8 mouse cellular contexts compared by ENCODE assay signal in genomic region chr17:12960331-12960873, GRCm38 (mm10). TPM values are rescaled to one million over a fixed set of nuclear protein-coding genes. Genes with fewer than 3 reads are reported as not detected.
A peak's percentile ranks its signal among the peaks of the same experiment; 100 is the strongest.
DNase-seq lines count a peak whose midpoint lies in the region; ATAC-seq lines count a peak whose summit lies in the region.

Gene Acat2, minus strand, starts transcription at chr17:12960747.

- peak within 1 kb of the TSS; percentile 81 for H3K9ac ChIP-seq in heart, embryonic 13.5 days
- peak within 1 kb of the TSS; percentile 76 for H3K9ac ChIP-seq in liver, embryonic 12.5 days
- H3K9ac ChIP-seq in stomach, embryonic 15.5 days, result peak within 1 kb of the TSS; percentile 50; the same call in 1 of the 2 replicates

- DNase-seq in CD4-positive helper T cell, adult 2 months (ENCODE audit: low read depth, low spot score), result peak; percentile 96
- DNase-seq in brain, embryonic 18.5 days (ENCODE audit: low read depth, low spot score), result peak; percentile 91
- DNase-seq in kidney, postnatal 10 days, result peak; percentile 96
- peak; percentile 95 to 96 for DNase-seq in natural killer cell, adult 2 months (ENCODE audit: low spot score in 2 of 2)

- peak within 1 kb of the TSS; percentile 80 for H3K4me2 ChIP-seq in heart, embryonic 13.5 days
- peak within 1 kb of the TSS; percentile 83 for H3K4me2 ChIP-seq in liver, embryonic 12.5 days
- H3K4me2 ChIP-seq in stomach, embryonic 15.5 days, result peak within 1 kb of the TSS; percentile 86

- no peaks in the 10 kb centered on the region for H3K9me3 ChIP-seq in heart, embryonic 13.5 days
- H3K9me3 ChIP-seq in liver, embryonic 12.5 days (replicated peaks), result no peaks in the 10 kb centered on the region
- no peaks in the 10 kb centered on the region for H3K9me3 ChIP-seq in stomach, embryonic 15.5 days

- peaks cover 6% of the 10 kb centered on the region for H3K4me1 ChIP-seq in heart, embryonic 13.5 days
- peaks cover 21% of the 10 kb centered on the region for H3K4me1 ChIP-seq in liver, embryonic 12.5 days
- peaks cover 6% of the 10 kb centered on the region; the same call in 1 of the 2 replicates for H3K4me1 ChIP-seq in stomach, embryonic 15.5 days

- peak within 1 kb of the TSS; percentile 79 for H3K27ac ChIP-seq in heart, embryonic 13.5 days (replicated peaks)
- peak within 1 kb of the TSS; percentile 87 for H3K27ac ChIP-seq in liver, embryonic 12.5 days
- H3K27ac ChIP-seq in stomach, embryonic 15.5 days, result peak within 1 kb of the TSS; percentile 91

- H3K4me3 ChIP-seq in heart, embryonic 13.5 days, result peak within 1 kb of the TSS; percentile 70
- peak within 1 kb of the TSS; percentile 75 for H3K4me3 ChIP-seq in liver, embryonic 12.5 days
- H3K4me3 ChIP-seq in stomach, embryonic 15.5 days (replicated peaks), result peak within 1 kb of the TSS; percentile 82

- WGBS in heart, embryonic 13.5 days, result 0% methylated on average over 42 of the region's 42 CpGs
- WGBS in liver, embryonic 12.5 days (ENCODE audit: insufficient replicate concordance), result under 1% methylated on average over 41 of the region's 42 CpGs
- under 1% methylated on average over 36 of the region's 42 CpGs for WGBS in stomach, embryonic 15.5 days

- peak; percentile 97 for ATAC-seq in erythroid progenitor cell, adult 5-6 weeks (replicated peaks; ENCODE audit: low FRiP score, poor library complexity, severe bottlenecking)
- peak; percentile 97 for ATAC-seq in heart, embryonic 13.5 days (ENCODE audit: extremely low read depth, insufficient number of reproducible peaks, low FRiP score, low TSS enrichment)
- peak; percentile 98 for ATAC-seq in liver, embryonic 12.5 days
- peak; percentile 98 for ATAC-seq in stomach, embryonic 15.5 days (ENCODE audit: insufficient read depth, low FRiP score, low read depth)

- peaks cover 20% of the 10 kb centered on the region for H3K36me3 ChIP-seq in heart, embryonic 13.5 days
- peaks cover 25% of the 10 kb centered on the region for H3K36me3 ChIP-seq in liver, embryonic 12.5 days
- peaks cover 9% of the 10 kb centered on the region; the same call in 1 of the 2 replicates for H3K36me3 ChIP-seq in stomach, embryonic 15.5 days

- H3K27me3 ChIP-seq in heart, embryonic 13.5 days (replicated peaks), result no peaks in the 10 kb centered on the region
- H3K27me3 ChIP-seq in liver, embryonic 12.5 days (replicated peaks), result no peaks in the 10 kb centered on the region
- no peaks in the 10 kb centered on the region for H3K27me3 ChIP-seq in stomach, embryonic 15.5 days (replicated peaks)

RNA-seq across cellular contexts. Expression of gene Acat2, which starts in this region (rescaled TPM):
- 3.2 and 17.2 TPM in 2 replicates for total RNA-seq in erythroid progenitor cell, adult 5-6 weeks (2015; ENCODE audit: low replicate concordance)
- total RNA-seq in erythroid progenitor cell, adult 5-6 weeks (2017; ENCODE audit: low replicate concordance), result 3.9 and 7.3 TPM in 2 replicates
- 48.9 and 50.9 TPM in 2 replicates for polyA plus RNA-seq in heart, embryonic 13.5 days (2015; fragmentation: Nextera tagmentation; extraction: Ambion mirVana)
- 99.2 and 103 TPM in 2 replicates for polyA plus RNA-seq in liver, embryonic 12.5 days (2016; fragmentation: Nextera tagmentation; extraction: Ambion mirVana)
- 146 and 154 TPM in 2 replicates for polyA plus RNA-seq in stomach, embryonic 15.5 days (2015; fragmentation: Nextera tagmentation; extraction: Ambion mirVana)

Comparison
In these comparisons a context has a peak if more than half of its experiments do, and no peak if none do; other contexts are left out.
1. Peak in every context shown above with its lines: DNase-seq, ATAC-seq, H3K4me3 ChIP-seq and H3K27ac ChIP-seq.